Mouse (Mus musculus) midbrain, postnatal 0 days (tissue): ENCODE data around the gene Gm7694. TPM values are rescaled to one million over a fixed set of nuclear protein-coding genes. Genes with fewer than 3 reads are reported as not detected.

Experiments
- ATAC-seq: fragments of 200-750 bp; cut with Nextera tagmentation; 2 replicates; pipeline ENCODE4 v1.8.0; 2017; ENCODE audit warnings: moderate number of reproducible peaks, mild to moderate bottlenecking, moderate TSS enrichment, moderate library complexity; ENCODE audit not compliant: low FRiP score
- DNase-seq: peaks from one replicate; pipeline ENCODE4 v3.0.0-alpha.2; 2015; ENCODE audit warnings: low spot score
- H3K27ac ChIP-seq: fragments of 300-500 bp; sonication (generic); 2 replicates; pipeline ENCODE4 v1.5.1; 2014; ENCODE audit warnings: low read depth, mild to moderate bottlenecking, low read length, mixed read lengths
- H3K27me3 ChIP-seq: fragments of 300-500 bp; sonication (generic); 2 replicates; pipeline ENCODE4 v1.6.1; 2014; ENCODE audit warnings: low read length, control low read depth, mixed read lengths; ENCODE audit not compliant: insufficient read depth
- H3K36me3 ChIP-seq: fragments of 300-500 bp; sonication (generic); 2 replicates; pipeline ENCODE4 v1.6.1; 2014; ENCODE audit warnings: low read length, control low read depth, mixed read lengths; ENCODE audit not compliant: insufficient read depth
- H3K4me1 ChIP-seq: fragments of 300-500 bp; sonication (generic); 2 replicates; pipeline ENCODE4 v1.6.1; 2014; ENCODE audit warnings: mild to moderate bottlenecking, control low read depth, antibody characterized with exemption, low read length, mixed read lengths; ENCODE audit not compliant: insufficient read depth
- H3K4me2 ChIP-seq: fragments of 300-500 bp; sonication (generic); 2 replicates; pipeline ENCODE4 v1.6.1; 2014; ENCODE audit warnings: low read depth, mild to moderate bottlenecking, low read length, mixed read lengths; ENCODE audit not compliant: poor library complexity, severe bottlenecking
- H3K4me3 ChIP-seq: fragments of 300-500 bp; sonication (generic); 2 replicates; pipeline ENCODE4 v1.5.1; 2014; ENCODE audit warnings: low read depth, mild to moderate bottlenecking, low read length, moderate library complexity
- H3K9ac ChIP-seq: fragments of 300-500 bp; sonication (generic); replicated peaks from 2 replicates; pipeline ENCODE4 v1.6.1; 2014; ENCODE audit warnings: mild to moderate bottlenecking, low read length, moderate library complexity, mixed read lengths; ENCODE audit not compliant: poor library complexity, severe bottlenecking
- H3K9me3 ChIP-seq: fragments of 300-500 bp; sonication (generic); 2 replicates; pipeline ENCODE4 v1.6.1; 2016; ENCODE audit warnings: low read length, control low read depth
- CTCF ChIP-seq: IDR thresholded peaks from 2 replicates; pipeline ENCODE4 v1.5.1; 2016; ENCODE audit warnings: antibody characterized with exemption, mild to moderate bottlenecking
- WGBS: fragments of 180-500 bp; shearing (Covaris S2); extraction: QIAGEN DNeasy Blood & Tissue Kit; methylation state at CpG from one replicate; pipeline ENCODE4 v1.1.7; 2014; 5-methylcytosine and 5-hydroxymethylcytosine counted together
- polyA plus RNA-seq: library from polyadenylated mRNA; unstranded; fragments of >200 nt; fragmentation: Nextera tagmentation; extraction: Ambion mirVana; gene quantifications from 2 replicates; pipeline ENCODE4 v1.2.1, GENCODE M21; 2015
- total RNA-seq: library from RNA; depleted of rRNA; stranded (reverse); fragments of >200 nt; gene quantifications from 2 replicates; pipeline ENCODE4 v1.2.3, GENCODE M21; 2014

The Gm7694 gene
- total and polyA plus RNA-seq, 2 experiments from 2014 or later, result 0.79 to 1.8 TPM

DNA sequence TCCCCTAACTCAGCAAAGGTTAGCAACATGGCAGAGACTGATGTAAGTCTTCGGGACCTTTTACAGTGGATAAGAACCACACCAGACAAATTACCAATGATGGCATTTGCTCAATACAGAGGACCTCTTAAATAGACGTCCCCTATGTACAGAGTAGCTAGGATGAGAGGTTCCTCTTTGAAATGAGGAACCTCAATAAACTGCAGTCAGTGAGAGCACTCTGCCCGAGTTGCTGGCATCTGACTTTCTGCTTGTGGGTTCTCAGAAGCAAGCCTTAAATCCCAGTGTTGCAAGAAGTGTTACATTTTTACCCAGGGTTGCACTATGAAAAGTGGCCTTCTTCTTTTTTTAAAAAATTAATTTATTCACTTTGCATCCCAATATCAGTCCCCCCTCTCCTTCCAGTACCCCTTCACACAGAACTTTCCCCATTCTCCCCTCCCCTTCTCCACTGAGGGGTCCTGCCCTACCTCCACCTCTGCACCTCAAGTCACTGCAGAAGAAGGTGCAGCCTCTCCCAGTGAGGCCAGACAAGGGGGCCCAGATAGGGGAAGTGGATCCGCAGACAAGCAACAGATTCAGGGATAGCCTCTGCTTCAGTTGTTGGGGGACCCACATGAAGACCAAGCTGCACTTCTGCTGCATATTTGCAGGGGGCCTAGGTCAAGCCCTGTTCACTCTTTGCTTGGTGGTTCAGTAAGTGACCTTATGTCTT lies 23.6 kb downstream of the Gm7694 start:
- DNase-seq, result no peak
- no peak for TF ChIP-seq CTCF
- H3K4me3 ChIP-seq, result no peak overlapping the region
- no peaks in the 10 kb centered on the region for H3K9me3 ChIP-seq
- no peaks in the 10 kb centered on the region for H3K4me1 ChIP-seq
- 80% methylated on average over 4 of the region's 4 CpGs for WGBS
- no peak overlapping the region for H3K9ac ChIP-seq
- H3K36me3 ChIP-seq, result no peaks in the 10 kb centered on the region
- H3K27me3 ChIP-seq, result no peaks in the 10 kb centered on the region
- no peak for ATAC-seq
- no peak overlapping the region for H3K4me2 ChIP-seq
- H3K27ac ChIP-seq, result no peak overlapping the region

DNA sequence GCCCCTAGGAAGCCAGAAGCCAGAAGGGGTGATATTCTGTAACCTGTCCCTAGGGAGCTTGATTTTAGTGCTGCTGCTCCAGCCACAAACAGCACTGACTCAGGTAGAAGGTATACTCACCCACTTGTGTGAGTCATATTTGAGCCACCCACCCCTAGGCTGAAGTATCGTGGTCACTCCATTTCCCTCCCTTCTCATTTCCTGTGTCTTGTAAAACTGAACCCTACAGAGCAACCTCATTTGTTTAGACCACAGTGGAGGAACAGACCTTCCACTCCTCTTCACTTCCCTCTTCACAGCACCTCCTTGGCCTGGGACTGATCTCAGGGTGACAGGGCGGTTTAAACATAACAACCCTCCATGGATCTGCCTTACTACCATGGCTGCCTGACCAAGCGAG lies 29.1 kb downstream of the Gm7694 start, which contains the start of gene Sh2d1b1:
Sh2d1b1 (plus strand) TSS at position 305 of the 400 bp plus-strand sequence.
- Histone ChIP-seq H3K4me3 (no peak within 1 kb of the TSS), H3K36me3 (no peaks in the 10 kb centered on the region), H3K9me3 (no peaks in the 10 kb centered on the region), H3K4me1 (no peaks in the 10 kb centered on the region), H3K27me3 (no peaks in the 10 kb centered on the region), H3K9ac (no peak within 1 kb of the TSS), H3K4me2 (no peak within 1 kb of the TSS), H3K27ac (no peak within 1 kb of the TSS)
- no peak for TF ChIP-seq CTCF
- ATAC-seq, result no peak
- WGBS, result 94% methylated on average over 2 of the region's 3 CpGs
- no peak for DNase-seq

GRCm38 (mm10) chr1:170273252-170273651 lies 32.9 kb downstream of the Gm7694 start:
- Histone ChIP-seq H3K9me3 (no peaks in the 10 kb centered on the region), H3K27me3 (no peaks in the 10 kb centered on the region), H3K4me3 (no peak overlapping the region), H3K27ac (no peak overlapping the region), H3K4me2 (no peak overlapping the region), H3K36me3 (no peaks in the 10 kb centered on the region), H3K4me1 (no peaks in the 10 kb centered on the region), H3K9ac (no peak overlapping the region)
- no peak for DNase-seq
- TF ChIP-seq CTCF, result no peak
- no peak for ATAC-seq

DNA sequence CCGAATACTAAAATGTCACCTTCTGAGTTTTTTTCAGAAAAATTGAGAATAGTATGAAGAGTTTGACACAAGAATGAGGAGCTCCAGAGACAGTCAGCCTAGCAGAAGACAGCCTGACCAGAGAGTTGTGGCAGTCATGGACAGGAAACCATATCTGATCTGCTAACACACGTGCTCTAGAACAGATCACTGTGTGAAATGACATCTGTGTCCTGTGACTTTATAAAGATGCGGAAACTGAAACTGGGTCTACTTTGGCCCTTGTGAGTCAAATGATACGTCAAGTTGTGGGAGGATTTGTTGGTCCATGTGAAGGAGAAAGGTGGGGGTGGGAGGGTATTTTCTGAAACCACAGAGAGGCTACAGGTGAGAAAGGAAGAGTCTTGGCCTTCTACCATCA lies 35.4 kb downstream of the Gm7694 start:
- no peak overlapping the region for H3K4me3 ChIP-seq
- no peak overlapping the region for H3K4me2 ChIP-seq
- no peaks in the 10 kb centered on the region for H3K36me3 ChIP-seq
- no peak overlapping the region for H3K9ac ChIP-seq
- 81% methylated on average over 4 of the region's 4 CpGs for WGBS
- ATAC-seq (no peak), DNase-seq (no peak)
- H3K27ac ChIP-seq, result no peak overlapping the region
- no peaks in the 10 kb centered on the region for H3K4me1 ChIP-seq
- H3K9me3 ChIP-seq, result 0 out of 2 replicates have a peak, but pooled peaks cover 3% of the 10 kb centered on the region
- H3K27me3 ChIP-seq, result no peaks in the 10 kb centered on the region
- no peak for TF ChIP-seq CTCF

DNA sequence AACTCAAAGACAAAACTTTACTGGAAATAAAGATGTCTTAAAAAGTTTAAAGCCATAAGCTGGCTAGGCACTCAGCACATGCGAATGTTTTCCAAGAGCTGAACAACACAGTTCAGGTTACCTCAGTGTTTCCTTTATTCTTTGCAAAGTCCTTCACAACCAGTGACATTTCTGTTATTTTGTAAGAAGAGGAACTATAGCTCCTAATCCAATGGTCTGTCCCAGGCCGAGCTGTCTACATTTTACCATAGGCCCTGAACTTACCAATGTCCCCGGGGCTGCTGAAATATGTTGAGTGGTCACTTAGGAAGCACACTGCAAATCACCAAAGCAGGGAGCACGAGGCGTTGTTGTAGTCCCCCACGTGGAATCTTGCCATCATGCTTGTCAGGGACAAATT lies 35.9 kb downstream of the Gm7694 start:
- Histone ChIP-seq H3K36me3 (no peaks in the 10 kb centered on the region), H3K4me3 (no peak overlapping the region), H3K4me1 (no peaks in the 10 kb centered on the region), H3K9me3 (0 out of 2 replicates have a peak, but pooled peaks cover 3% of the 10 kb centered on the region), H3K4me2 (no peak overlapping the region), H3K27ac (no peak overlapping the region), H3K9ac (no peak overlapping the region), H3K27me3 (no peaks in the 10 kb centered on the region)
- ATAC-seq (no peak), DNase-seq (no peak)
- TF ChIP-seq CTCF, result no peak
- 85% methylated on average over 6 of the region's 6 CpGs for WGBS

DNA sequence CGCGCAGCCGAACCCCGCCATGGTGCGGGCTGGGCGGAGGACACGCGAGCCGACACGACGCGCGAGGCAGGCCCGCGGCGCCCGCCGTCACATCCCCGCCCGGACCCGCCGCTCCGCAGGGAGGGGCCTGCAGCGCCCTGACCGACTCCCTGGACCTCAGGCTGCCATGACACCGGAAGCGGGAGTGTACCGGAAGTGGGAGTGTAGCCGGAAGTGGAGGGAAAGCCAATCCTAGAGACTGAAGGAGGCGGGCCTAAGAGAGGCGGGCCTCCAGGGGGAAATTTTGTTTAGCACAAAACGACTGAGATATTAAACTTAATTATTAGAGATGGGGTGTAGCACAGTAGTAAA lies 50.6 kb downstream of the Gm7694 start:
- Histone ChIP-seq H3K4me1 (no peaks in the 10 kb centered on the region), H3K9me3 (no peaks in the 10 kb centered on the region), H3K4me3 (peak overlapping the region; percentile 65), H3K27me3 (no peaks in the 10 kb centered on the region), H3K9ac (peak overlapping the region; percentile 80), H3K36me3 (no peaks in the 10 kb centered on the region), H3K4me2 (peak overlapping the region; percentile 78), H3K27ac (peak overlapping the region; percentile 47; the same call in 1 of the 2 replicates)
- no peak for TF ChIP-seq CTCF
- DNase-seq (peak; percentile 94), ATAC-seq (peak; percentile 100)
- WGBS, result 9% methylated on average over 32 of the region's 32 CpGs
